Mouse (Mus musculus) neural tube, embryonic 11.5 days (tissue): ENCODE data around the gene Pde6g. TPM values are rescaled to one million over a fixed set of nuclear protein-coding genes. Genes with fewer than 3 reads are reported as not detected.

Source experiments
- ATAC-seq: fragments of 200-750 bp; cut with Nextera tagmentation; 2 replicates; pipeline ENCODE4 v1.8.0; 2017; ENCODE audit warnings: moderate number of reproducible peaks, mild to moderate bottlenecking, moderate TSS enrichment, moderate library complexity; ENCODE audit not compliant: insufficient read depth, low FRiP score, low TSS enrichment
- DNase-seq: peaks from one replicate; pipeline ENCODE4 v3.0.0-alpha.2; 2015; ENCODE audit warnings: low spot score
- H3K27ac ChIP-seq: fragments of 300-500 bp; sonication (generic); 2 replicates; pipeline ENCODE4 v1.5.1; 2014; ENCODE audit warnings: low read depth, mild to moderate bottlenecking, low read length
- H3K27me3 ChIP-seq: fragments of 300-500 bp; sonication (generic); 2 replicates; pipeline ENCODE4 v1.6.1; 2014; ENCODE audit warnings: mild to moderate bottlenecking, low read length, mixed read lengths; ENCODE audit not compliant: control insufficient read depth, insufficient read depth
- H3K36me3 ChIP-seq: fragments of 300-500 bp; sonication (generic); 2 replicates; pipeline ENCODE4 v1.6.1; 2014; ENCODE audit warnings: mild to moderate bottlenecking, low read length, moderate library complexity, mixed read lengths; ENCODE audit not compliant: control insufficient read depth, insufficient read depth
- H3K4me1 ChIP-seq: fragments of 300-500 bp; sonication (generic); 2 replicates; pipeline ENCODE4 v1.6.1; 2014; ENCODE audit warnings: low read length, mixed read lengths; ENCODE audit not compliant: control insufficient read depth, insufficient read depth
- H3K4me2 ChIP-seq: fragments of 300-500 bp; sonication (generic); 2 replicates; pipeline ENCODE4 v1.6.1; 2014; ENCODE audit warnings: low read depth, mild to moderate bottlenecking, moderate library complexity
- H3K4me3 ChIP-seq: fragments of 300-500 bp; sonication (generic); 2 replicates; pipeline ENCODE4 v1.5.1; 2014; ENCODE audit warnings: low read depth, low read length
- H3K9ac ChIP-seq: fragments of 300-500 bp; sonication (generic); 2 replicates; pipeline ENCODE4 v1.6.1; 2014; ENCODE audit warnings: mild to moderate bottlenecking, low read length
- H3K9me3 ChIP-seq: fragments of 300-500 bp; sonication (generic); 2 replicates; pipeline ENCODE4 v1.6.1; 2016; ENCODE audit warnings: low read length; ENCODE audit not compliant: control insufficient read depth
- WGBS: fragments of 180-500 bp; shearing (Covaris S2); extraction: QIAGEN DNeasy Blood & Tissue Kit; methylation state at CpG from one replicate; pipeline ENCODE4 v1.1.7; 2014; 5-methylcytosine and 5-hydroxymethylcytosine counted together
- polyA plus RNA-seq: library from polyadenylated mRNA; unstranded; fragments of >200 nt; fragmentation: Nextera tagmentation; extraction: Ambion mirVana; gene quantifications from 2 replicates; pipeline ENCODE4 v1.2.1, GENCODE M21; 2014

Pde6g gene
- polyA plus RNA-seq, 1 experiment from 2014 or later: not detected

- Histone ChIP-seq H3K4me1 (peaks cover 11% of the 10 kb centered on the region), H3K9me3 (no peaks in the 10 kb centered on the region), H3K27me3 (no peaks in the 10 kb centered on the region), H3K27ac (peak within 1 kb of the TSS; percentile 81), H3K9ac (peak within 1 kb of the TSS; percentile 73), H3K4me3 (peak within 1 kb of the TSS; percentile 98), H3K36me3 (peaks cover 28% of the 10 kb centered on the region), H3K4me2 (peak within 1 kb of the TSS; percentile 75)
- ATAC-seq (peak; percentile 95), DNase-seq (peak; percentile 96)
- WGBS: under 1% methylated on average over 60 of the region's 60 CpGs
Measured at GRCm38 (mm10) chr11:120484265-120484981, 31.1 kb upstream of the Pde6g start, which contains the start of gene Mrpl12. Mrpl12 (plus strand) TSS chr11:120484613.

- WGBS: 91% methylated on average over 7 of the region's 7 CpGs
- H3K36me3 ChIP-seq: peaks cover 38% of the 10 kb centered on the region
- H3K27ac ChIP-seq: peak overlapping the region; percentile 81; the same call in 1 of the 2 replicates
- peaks cover 9% of the 10 kb centered on the region for H3K4me1 ChIP-seq
- H3K4me3 ChIP-seq: peak overlapping the region; percentile 98; the same call in 1 of the 2 replicates
- peak overlapping the region; percentile 75 for H3K4me2 ChIP-seq
- no peak for DNase-seq
- H3K9me3 ChIP-seq: no peaks in the 10 kb centered on the region
- peak overlapping the region; percentile 73 for H3K9ac ChIP-seq
- no peak for ATAC-seq
- no peaks in the 10 kb centered on the region for H3K27me3 ChIP-seq
Measured at GRCm38 (mm10) chr11:120483448-120483934, 30.2 kb upstream of the Pde6g start.

- WGBS: 97% methylated on average over 6 of the region's 6 CpGs
Measured at GRCm38 (mm10) chr11:120472052-120472451, 18.8 kb upstream of the Pde6g start.

GRCm38 (mm10) chr11:120467736-120468092, 14.4 kb upstream of the Pde6g start:
- H3K4me2 ChIP-seq: peak overlapping the region; percentile 93
- no peak for DNase-seq
- peaks cover 18% of the 10 kb centered on the region for H3K36me3 ChIP-seq
- peaks cover 12% of the 10 kb centered on the region for H3K4me1 ChIP-seq
- H3K4me3 ChIP-seq: peak overlapping the region; percentile 93
- 1% methylated on average over 33 of the region's 33 CpGs for WGBS
- no peaks in the 10 kb centered on the region for H3K9me3 ChIP-seq
- 0 out of 2 replicates have a peak overlapping the region, but pooled peaks have one; percentile 56 for H3K27ac ChIP-seq
- H3K9ac ChIP-seq: peak overlapping the region; percentile 77
- H3K27me3 ChIP-seq: no peaks in the 10 kb centered on the region
- no peak for ATAC-seq

More at GRCm38 (mm10) chr11:120472052-120472451, 18.8 kb upstream of the Pde6g start:
- Histone ChIP-seq H3K27ac (no peak overlapping the region), H3K9me3 (no peaks in the 10 kb centered on the region), H3K4me1 (peaks cover 7% of the 10 kb centered on the region), H3K9ac (no peak overlapping the region), H3K4me3 (no peak overlapping the region), H3K27me3 (no peaks in the 10 kb centered on the region), H3K4me2 (no peak overlapping the region), H3K36me3 (peaks cover 30% of the 10 kb centered on the region)
- ATAC-seq (no peak), DNase-seq (no peak)

GRCm38 (mm10) chr11:120467051-120467735, 13.9 kb upstream of the Pde6g start, which contains the start of gene Arl16:
Arl16 (minus strand) TSS chr11:120467607.
- DNase-seq: peak; percentile 99
- under 1% methylated on average over 54 of the region's 54 CpGs for WGBS
- Histone ChIP-seq H3K9me3 (no peaks in the 10 kb centered on the region), H3K36me3 (peaks cover 19% of the 10 kb centered on the region), H3K9ac (peak within 1 kb of the TSS; percentile 84), H3K27ac (peak within 1 kb of the TSS; percentile 58; the same call in 1 of the 2 replicates), H3K27me3 (no peaks in the 10 kb centered on the region), H3K4me3 (peak within 1 kb of the TSS; percentile 93), H3K4me2 (peak within 1 kb of the TSS; percentile 93), H3K4me1 (peaks cover 12% of the 10 kb centered on the region)
- peak; percentile 100 for ATAC-seq

- Histone ChIP-seq H3K36me3 (peaks cover 16% of the 10 kb centered on the region), H3K9me3 (no peaks in the 10 kb centered on the region), H3K9ac (no peak overlapping the region), H3K4me2 (no peak overlapping the region), H3K4me3 (no peak overlapping the region), H3K27me3 (no peaks in the 10 kb centered on the region), H3K4me1 (peaks cover 12% of the 10 kb centered on the region), H3K27ac (no peak overlapping the region)
- DNase-seq (no peak), ATAC-seq (no peak)
- WGBS: 96% methylated on average over 4 of the region's 4 CpGs
Measured at GRCm38 (mm10) chr11:120465521-120465920, 12.2 kb upstream of the Pde6g start.

GRCm38 (mm10) chr11:120464365-120464764, 11.1 kb upstream of the Pde6g start:
- Histone ChIP-seq H3K36me3 (peaks cover 13% of the 10 kb centered on the region), H3K9me3 (no peaks in the 10 kb centered on the region), H3K9ac (no peak overlapping the region), H3K27me3 (no peaks in the 10 kb centered on the region), H3K4me1 (peaks cover 12% of the 10 kb centered on the region), H3K27ac (no peak overlapping the region), H3K4me2 (no peak overlapping the region), H3K4me3 (no peak overlapping the region)
- DNase-seq (no peak), ATAC-seq (no peak)
- WGBS: 91% methylated on average over 5 of the region's 5 CpGs

GRCm38 (mm10) chr11:120463536-120463935, 10.2 kb upstream of the Pde6g start:
- ATAC-seq (no peak), DNase-seq (no peak)
- H3K27me3 ChIP-seq: no peaks in the 10 kb centered on the region
- H3K4me2 ChIP-seq: no peak overlapping the region
- peaks cover 15% of the 10 kb centered on the region for H3K4me1 ChIP-seq
- H3K27ac ChIP-seq: no peak overlapping the region
- WGBS: 97% methylated on average over 2 of the region's 2 CpGs
- H3K4me3 ChIP-seq: no peak overlapping the region
- no peak overlapping the region for H3K9ac ChIP-seq
- H3K9me3 ChIP-seq: no peaks in the 10 kb centered on the region
- H3K36me3 ChIP-seq: peaks cover 13% of the 10 kb centered on the region
